Mouse (Mus musculus): ENCODE results near the gene Ecd. TPM values are rescaled to one million over a fixed set of nuclear protein-coding genes. Genes with fewer than 3 reads are reported as not detected.

The Ecd gene
- total and polyA plus RNA-seq, 3 experiments = 61.4 to 105 (median 98.3) TPM

GRCm38 (mm10) chr14:20324196-20324595, 23.7 kb downstream of the Ecd start:
- H3K4me1 ChIP-seq (ENCODE audit: control insufficient read depth in 1 of 2, insufficient read depth in 2 of 2) = no peaks in the 10 kb centered on the region
- TF ChIP-seq BHLHE40 (IDR thresholded peaks at IDR 0.05; ENCODE audit: low read depth, low read length) (no peak), POLR2A (IDR thresholded peaks at IDR 0.05; ENCODE audit: low read depth, low read length) (no peak), MAFK (IDR thresholded peaks at IDR 0.05; ENCODE audit: insufficient replicate concordance, low read length) (no peak), NRF1 (IDR thresholded peaks at IDR 0.05; ENCODE audit: low read depth, low read length) (no peak), USF2 (conservative IDR thresholded peaks at IDR 0.05; ENCODE audit: low read depth, low read length) (no peak), ETS1 (conservative IDR thresholded peaks at IDR 0.05; ENCODE audit: low read depth, low read length) (no peak), SIN3A (IDR thresholded peaks at IDR 0.05; ENCODE audit: low read length) (no peak), CHD2 (IDR thresholded peaks at IDR 0.05; ENCODE audit: low read length) (no peak), UBTF (IDR thresholded peaks at IDR 0.05; ENCODE audit: low read depth, low read length) (no peak), SMC3 (IDR thresholded peaks at IDR 0.05; ENCODE audit: low read depth, low read length) (no peak), IRF4 (IDR thresholded peaks at IDR 0.05; ENCODE audit: low read depth, low read length) (no peak), MAX (IDR thresholded peaks at IDR 0.05; ENCODE audit: low read length) (no peak), GABPA (IDR thresholded peaks at IDR 0.05; ENCODE audit: insufficient replicate concordance, low read depth, low read length) (no peak), ZC3H11A (IDR thresholded peaks at IDR 0.05; ENCODE audit: low read depth, low read length) (no peak)
- H3K9ac ChIP-seq (ENCODE audit: insufficient read depth, low read depth) = no peak overlapping the region
- dilution Hi-C loops (cut with MboI; ENCODE audit: extremely low pct_ligation_motif_present, extremely low pct_unique_long_range_greater_than_20kb, low sequenced_read_pairs) (no loop called here), in situ Hi-C loops (cut with MboI; ENCODE audit: low pct_ligation_motif_present, low pct_unique_long_range_greater_than_20kb, low sequenced_read_pairs) (loop anchor here (10.0 kb wide), 1 partner anchor 51 kb away; no protein-coding TSS in a partner anchor)
- H3K79me2 ChIP-seq (replicated peaks; ENCODE audit: control insufficient read depth, extremely low read depth, insufficient read depth, poor library complexity, severe bottlenecking) = no peaks in the 10 kb centered on the region
- no peaks in the 10 kb centered on the region for H3K27me3 ChIP-seq (replicated peaks)
- no peaks in the 10 kb centered on the region for H3K9me3 ChIP-seq (replicated peaks; ENCODE audit: low read length)
- H3K4me2 ChIP-seq (ENCODE audit: insufficient read depth, low read depth, poor library complexity, severe bottlenecking) = no peak overlapping the region
- H3K36me3 ChIP-seq (replicated peaks in 1 of 2; ENCODE audit: control insufficient read depth in 1 of 2, insufficient read depth in 1 of 2, low read length in 1 of 2) = peaks cover 47 to 84% of the 10 kb centered on the region in 2 experiments
- no peak overlapping the region for H3K4me3 ChIP-seq (replicated peaks in 1 of 3; ENCODE audit: low read depth in 2 of 3, low read length in 2 of 3, poor library complexity in 1 of 3)
- H3K27ac ChIP-seq (ENCODE audit: insufficient read depth, low read depth) = no peak overlapping the region
- DNase-seq (ENCODE audit: extremely low read depth) = no peak

- Histone ChIP-seq H3K27me3 (replicated peaks) (no peaks in the 10 kb centered on the region), H3K36me3 (replicated peaks in 1 of 2; ENCODE audit: control insufficient read depth in 1 of 2, insufficient read depth in 1 of 2, low read length in 1 of 2) (peaks cover 31 to 84% of the 10 kb centered on the region in 2 experiments), H3K9ac (ENCODE audit: insufficient read depth, low read depth) (no peak overlapping the region), H3K4me1 (ENCODE audit: control insufficient read depth in 1 of 2, insufficient read depth in 2 of 2) (no peaks in the 10 kb centered on the region), H3K9me3 (replicated peaks; ENCODE audit: low read length) (no peaks in the 10 kb centered on the region), H3K4me2 (ENCODE audit: insufficient read depth, low read depth, poor library complexity, severe bottlenecking) (no peak overlapping the region), H3K79me2 (replicated peaks; ENCODE audit: control insufficient read depth, extremely low read depth, insufficient read depth, poor library complexity, severe bottlenecking) (no peaks in the 10 kb centered on the region), H3K27ac (ENCODE audit: insufficient read depth, low read depth) (no peak overlapping the region), H3K4me3 (replicated peaks in 1 of 3; ENCODE audit: low read depth in 2 of 3, low read length in 2 of 3, poor library complexity in 1 of 3) (no peak overlapping the region)
- DNase-seq (ENCODE audit: extremely low read depth) = no peak
- peak; percentile 55 to 63 for TF ChIP-seq CTCF (conservative IDR thresholded peaks at IDR 0.05 in 1 of 2, IDR thresholded peaks at IDR 0.05 in 1 of 2; ENCODE audit: low read depth in 2 of 2, low read length in 2 of 2)
- TF ChIP-seq CHD1 (IDR thresholded peaks at IDR 0.05; ENCODE audit: low read depth, low read length) = no peak
- no peak for TF ChIP-seq ZNF384 (IDR thresholded peaks at IDR 0.05; ENCODE audit: low read depth, low read length)
- peak; percentile 39 for TF ChIP-seq SMC3 (IDR thresholded peaks at IDR 0.05; ENCODE audit: low read depth, low read length)
- TF ChIP-seq UBTF (IDR thresholded peaks at IDR 0.05; ENCODE audit: low read depth, low read length) = no peak
- no peak for TF ChIP-seq EP300 (IDR thresholded peaks at IDR 0.05; ENCODE audit: low read length)
- peak; percentile 32 for TF ChIP-seq RAD21 (IDR thresholded peaks at IDR 0.05; ENCODE audit: low read depth, low read length)
- TF ChIP-seq MAZ (IDR thresholded peaks at IDR 0.05; ENCODE audit: low read depth, low read length) = 0 out of 2 replicates have a peak, but pooled peaks have one; percentile 14
- dilution Hi-C loops (cut with MboI; ENCODE audit: extremely low pct_ligation_motif_present, extremely low pct_unique_long_range_greater_than_20kb, low sequenced_read_pairs) (no loop called here), in situ Hi-C loops (cut with MboI; ENCODE audit: low pct_ligation_motif_present, low pct_unique_long_range_greater_than_20kb, low sequenced_read_pairs) (no loop called here)
Observed at GRCm38 (mm10) chr14:20319420-20319819, 28.5 kb downstream of the Ecd start.

All from CH12.LX (cell line).